Mouse (Mus musculus) spleen, adult 18-20 months (tissue): ENCODE measurements around the gene Cdcp1.

ENCODE experiments used
- DNase-seq, 2 experiments: peaks; one replicate each; pipeline ENCODE4 v3.0.0; 2022; ENCODE audit warnings: mixed read lengths in 2 of 2

Gene Cdcp1

GRCm38 (mm10) chr9:123150241-123151020, 65.4 kb downstream of the Cdcp1 start, which contains the start of gene Clec3b:
Gene Clec3b, plus strand, starts transcription at chr9:123150946.
- DNase-seq: no peak

GRCm38 (mm10) chr9:123148430-123148829, 67.4 kb downstream of the Cdcp1 start:
- no peak for DNase-seq

GRCm38 (mm10) chr9:123139887-123140614, 75.8 kb downstream of the Cdcp1 start:
- no peak for DNase-seq

GRCm38 (mm10) chr9:123138891-123139474, 76.9 kb downstream of the Cdcp1 start:
- no peak for DNase-seq

- DNase-seq: no peak
Measured at GRCm38 (mm10) chr9:123136953-123137682, 78.7 kb downstream of the Cdcp1 start.

GRCm38 (mm10) chr9:123132994-123133393, 82.8 kb downstream of the Cdcp1 start:
- DNase-seq: no peak

- no peak for DNase-seq
Measured at GRCm38 (mm10) chr9:123127663-123128062, 88.2 kb downstream of the Cdcp1 start.

GRCm38 (mm10) chr9:123124413-123124981, 91.3 kb downstream of the Cdcp1 start:
- DNase-seq: no peak

- no peak for DNase-seq
Measured at GRCm38 (mm10) chr9:123123571-123124412, 92.0 kb downstream of the Cdcp1 start.

- DNase-seq: no peak
Measured at GRCm38 (mm10) chr9:123123017-123123416, 92.8 kb downstream of the Cdcp1 start.
